Mouse (Mus musculus) liver, embryonic 15.5 days (tissue): Measurements from ENCODE around the gene Bicdl1. TPM values are rescaled to one million over a fixed set of nuclear protein-coding genes. Genes with fewer than 3 reads are reported as not detected.

Experiments used
- ATAC-seq: fragments of 200-750 bp; cut with Nextera tagmentation; 2 replicates; pipeline ENCODE4 v1.8.0; 2017; ENCODE audit warnings: moderate number of reproducible peaks, mild to moderate bottlenecking, moderate library complexity; ENCODE audit not compliant: insufficient read depth
- H3K27ac ChIP-seq: fragments of 300-500 bp; sonication (generic); replicated peaks from 2 replicates; pipeline ENCODE4 v1.5.1; 2015; ENCODE audit warnings: mild to moderate bottlenecking, inconsistent platforms
- H3K27me3 ChIP-seq: fragments of 300-500 bp; sonication (generic); 2 replicates; pipeline ENCODE4 v1.6.1; 2015; ENCODE audit warnings: mild to moderate bottlenecking, inconsistent platforms
- H3K36me3 ChIP-seq: fragments of 300-500 bp; sonication (generic); replicated peaks from 2 replicates; pipeline ENCODE4 v1.6.1; 2015; ENCODE audit warnings: moderate library complexity, mild to moderate bottlenecking, inconsistent platforms
- H3K4me1 ChIP-seq: fragments of 300-500 bp; sonication (generic); replicated peaks from 2 replicates; pipeline ENCODE4 v1.6.1; 2015; ENCODE audit warnings: inconsistent platforms
- H3K4me2 ChIP-seq: fragments of 300-500 bp; sonication (generic); 2 replicates; pipeline ENCODE4 v1.6.1; 2015; ENCODE audit warnings: moderate library complexity, mild to moderate bottlenecking, inconsistent platforms
- H3K4me3 ChIP-seq: fragments of 300-500 bp; sonication (generic); replicated peaks from 2 replicates; pipeline ENCODE4 v1.5.1; 2015; ENCODE audit warnings: mild to moderate bottlenecking, inconsistent platforms
- H3K9ac ChIP-seq: fragments of 300-500 bp; sonication (generic); 2 replicates; pipeline ENCODE4 v1.6.1; 2015; ENCODE audit warnings: moderate library complexity, mild to moderate bottlenecking, inconsistent platforms
- H3K9me3 ChIP-seq: fragments of 300-500 bp; sonication (generic); replicated peaks from 2 replicates; pipeline ENCODE4 v1.6.1; 2016; ENCODE audit warnings: inconsistent platforms
- WGBS: fragments of 180-500 bp; shearing (Covaris S2); methylation state at CpG from one replicate; pipeline ENCODE4 v1.1.7; 2015; ENCODE audit warnings: mixed read lengths; ENCODE audit not compliant: insufficient replicate concordance; 5-methylcytosine and 5-hydroxymethylcytosine counted together
- microRNA-seq: library from miRNA; unstranded; fragments of <30 nt; microRNA quantifications from one replicate; pipeline ENCODE4, GENCODE M21; 2016
- polyA plus RNA-seq: library from polyadenylated mRNA; unstranded; fragments of >200 nt; fragmentation: Nextera tagmentation; extraction: Ambion mirVana; gene quantifications from 2 replicates; pipeline ENCODE4 v1.2.1, GENCODE M21; 2015

The Bicdl1 gene
- polyA plus RNA-seq, 1 experiment from 2014 or later = 2.1 TPM

GRCm38 (mm10) chr5:115626237-115626886 is 105.1 kb downstream of the Bicdl1 start:
- WGBS = 31% methylated on average over 10 of the region's 10 CpGs
- ATAC-seq = peak; percentile 97

GRCm38 (mm10) chr5:115623694-115624440 is 107.6 kb downstream of the Bicdl1 start:
- WGBS = 56% methylated on average over 9 of the region's 9 CpGs
- no peaks in the 10 kb centered on the region for H3K9me3 ChIP-seq
- no peak for ATAC-seq
- H3K9ac ChIP-seq = no peak overlapping the region
- H3K4me2 ChIP-seq = no peak overlapping the region
- H3K27me3 ChIP-seq = no peaks in the 10 kb centered on the region
- peaks cover 34% of the 10 kb centered on the region for H3K36me3 ChIP-seq
- peaks cover 59% of the 10 kb centered on the region for H3K4me1 ChIP-seq
- H3K27ac ChIP-seq = peak overlapping the region; percentile 80
- H3K4me3 ChIP-seq = no peak overlapping the region

More at GRCm38 (mm10) chr5:115626237-115626886, 105.1 kb downstream of the Bicdl1 start:
- Histone ChIP-seq H3K9me3 (no peaks in the 10 kb centered on the region), H3K4me3 (peak overlapping the region; percentile 44), H3K9ac (peak overlapping the region; percentile 63), H3K27ac (peak overlapping the region; percentile 98), H3K4me2 (peak overlapping the region; percentile 78), H3K36me3 (peaks cover 10% of the 10 kb centered on the region), H3K4me1 (peaks cover 79% of the 10 kb centered on the region), H3K27me3 (no peaks in the 10 kb centered on the region)

- H3K9ac ChIP-seq = no peak overlapping the region
- no peaks in the 10 kb centered on the region for H3K27me3 ChIP-seq
- peaks cover 47% of the 10 kb centered on the region for H3K4me1 ChIP-seq
- peaks cover 45% of the 10 kb centered on the region for H3K36me3 ChIP-seq
- ATAC-seq = no peak
- H3K9me3 ChIP-seq = no peaks in the 10 kb centered on the region
- 74% methylated on average over 7 of the region's 7 CpGs for WGBS
- peak overlapping the region; percentile 80 for H3K27ac ChIP-seq
- H3K4me2 ChIP-seq = no peak overlapping the region
- H3K4me3 ChIP-seq = no peak overlapping the region
These were observed 108.7 kb downstream of the Bicdl1 start for GRCm38 (mm10) chr5:115622686-115623085.

GRCm38 (mm10) chr5:115619690-115620089 is 111.7 kb downstream of the Bicdl1 start:
- H3K27ac ChIP-seq = no peak overlapping the region
- H3K9ac ChIP-seq = no peak overlapping the region
- peaks cover 20% of the 10 kb centered on the region for H3K4me1 ChIP-seq
- H3K9me3 ChIP-seq = no peaks in the 10 kb centered on the region
- ATAC-seq = no peak
- peaks cover 75% of the 10 kb centered on the region for H3K36me3 ChIP-seq
- no peak overlapping the region for H3K4me3 ChIP-seq
- WGBS = 80% methylated on average over 15 of the region's 15 CpGs
- no peak overlapping the region for H3K4me2 ChIP-seq
- H3K27me3 ChIP-seq = no peaks in the 10 kb centered on the region

GRCm38 (mm10) chr5:115614948-115615347 is 116.5 kb downstream of the Bicdl1 start:
- Histone ChIP-seq H3K4me1 (peaks cover 14% of the 10 kb centered on the region), H3K9ac (no peak overlapping the region), H3K27ac (no peak overlapping the region), H3K9me3 (no peaks in the 10 kb centered on the region), H3K27me3 (no peaks in the 10 kb centered on the region), H3K4me2 (no peak overlapping the region), H3K36me3 (peaks cover 97% of the 10 kb centered on the region), H3K4me3 (no peak overlapping the region)
- no peak for ATAC-seq
- 72% methylated on average over 7 of the region's 7 CpGs for WGBS

GRCm38 (mm10) chr5:115613332-115613731 is 118.1 kb downstream of the Bicdl1 start:
- ATAC-seq = no peak
- Histone ChIP-seq H3K4me1 (peaks cover 14% of the 10 kb centered on the region), H3K9ac (no peak overlapping the region), H3K4me3 (no peak overlapping the region), H3K9me3 (no peaks in the 10 kb centered on the region), H3K4me2 (no peak overlapping the region), H3K27ac (no peak overlapping the region), H3K27me3 (no peaks in the 10 kb centered on the region), H3K36me3 (peaks cover 96% of the 10 kb centered on the region)
- 85% methylated on average over 9 of the region's 9 CpGs for WGBS

- Histone ChIP-seq H3K27me3 (no peaks in the 10 kb centered on the region), H3K4me3 (no peak overlapping the region), H3K4me1 (peaks cover 14% of the 10 kb centered on the region), H3K27ac (peak overlapping the region; percentile 33; the same call in 1 of the 2 replicates), H3K36me3 (peaks cover 95% of the 10 kb centered on the region), H3K4me2 (peak overlapping the region; percentile 10), H3K9ac (no peak overlapping the region), H3K9me3 (no peaks in the 10 kb centered on the region)
- peak; percentile 82 for ATAC-seq
- WGBS = 47% methylated on average over 11 of the region's 11 CpGs
These were observed 119.9 kb downstream of the Bicdl1 start for GRCm38 (mm10) chr5:115611566-115611965.

GRCm38 (mm10) chr5:115603561-115603960 is 127.9 kb downstream of the Bicdl1 start:
- 82% methylated on average over 6 of the region's 6 CpGs for WGBS
- no peak overlapping the region for H3K27ac ChIP-seq
- H3K4me1 ChIP-seq = no peaks in the 10 kb centered on the region
- no peak for ATAC-seq
- H3K9me3 ChIP-seq = no peaks in the 10 kb centered on the region
- H3K9ac ChIP-seq = no peak overlapping the region
- H3K4me3 ChIP-seq = no peak overlapping the region
- H3K27me3 ChIP-seq = no peaks in the 10 kb centered on the region
- H3K4me2 ChIP-seq = no peak overlapping the region
- peaks cover 89% of the 10 kb centered on the region for H3K36me3 ChIP-seq

Small RNA genes lying within 50 kb of the gene (microRNA-seq; reads per million reads assigned to microRNA genes)
- not detected for gene Mir7030

Other genes starting within 250 kb of the Bicdl1 start
- 6.0 and 6.1 TPM in 2 replicates for gene Sirt4, start 246.9 kb downstream of the Bicdl1 start, polyA plus RNA-seq
- gene Pxn, start 224.9 kb downstream of the Bicdl1 start, polyA plus RNA-seq = 15.2 and 16.8 TPM in 2 replicates
- gene Rplp0, start 172.2 kb downstream of the Bicdl1 start, polyA plus RNA-seq = 1,028 and 1,078 TPM in 2 replicates
- 15.0 and 17.3 TPM in 2 replicates for gene Gcn1l1, start 166.4 kb downstream of the Bicdl1 start, polyA plus RNA-seq
- gene Rab35, start 99.7 kb downstream of the Bicdl1 start, polyA plus RNA-seq = 12.0 and 13.1 TPM in 2 replicates
- 36.3 and 36.4 TPM in 2 replicates for gene Cit, start 113.7 kb upstream of the Bicdl1 start, polyA plus RNA-seq